Mouse (Mus musculus): ENCODE measurements at regions not wholly inside any gene's neighbourhood (a gene's known extent, or its start where the extent isn't known, plus 50 kb on each side); places are given as distances from the start of the nearest gene placed in this dataset.
A peak's percentile ranks its signal among the peaks of the same experiment; 100 is the strongest.

DNA sequence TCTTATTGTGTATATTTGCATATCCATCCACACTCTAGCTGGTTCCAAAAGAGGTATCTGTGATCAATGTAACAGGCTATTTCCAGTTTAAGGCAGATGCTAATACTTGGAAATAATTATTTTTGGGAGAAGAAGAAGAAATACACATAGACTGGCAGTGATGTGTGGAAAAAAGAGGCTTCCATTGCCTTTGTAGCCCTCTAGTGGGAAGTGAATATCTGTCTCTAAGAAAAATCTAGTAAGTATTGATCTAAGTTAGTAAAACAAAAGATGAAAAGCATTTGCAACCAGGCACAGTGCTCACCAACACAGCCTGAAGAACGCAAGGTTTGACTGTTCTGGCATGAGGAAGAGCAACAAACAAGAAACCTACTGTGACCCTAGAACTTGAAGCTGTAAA, 488.9 kb upstream of the Crim1 start:
- no peak for DNase-seq

DNA sequence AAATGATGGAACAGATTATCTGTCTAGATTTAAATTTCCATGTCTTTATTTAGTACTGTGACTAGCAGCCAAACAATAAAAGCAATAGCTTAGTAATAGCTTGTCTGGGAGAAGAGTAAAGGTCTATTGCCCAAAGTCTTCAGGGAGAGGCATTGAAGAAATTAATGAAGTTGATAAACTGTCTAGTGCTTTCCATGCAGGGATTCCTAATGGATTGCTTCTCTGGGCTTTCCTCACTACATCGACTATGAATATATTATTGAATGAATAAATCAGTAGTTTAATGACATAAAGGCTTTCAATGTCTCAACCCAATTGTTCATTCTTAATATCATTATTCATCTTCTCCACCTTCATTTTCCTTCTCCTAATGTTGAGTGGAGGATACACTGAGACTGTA, 487.9 kb upstream of the Crim1 start:
- no peak for DNase-seq

DNA sequence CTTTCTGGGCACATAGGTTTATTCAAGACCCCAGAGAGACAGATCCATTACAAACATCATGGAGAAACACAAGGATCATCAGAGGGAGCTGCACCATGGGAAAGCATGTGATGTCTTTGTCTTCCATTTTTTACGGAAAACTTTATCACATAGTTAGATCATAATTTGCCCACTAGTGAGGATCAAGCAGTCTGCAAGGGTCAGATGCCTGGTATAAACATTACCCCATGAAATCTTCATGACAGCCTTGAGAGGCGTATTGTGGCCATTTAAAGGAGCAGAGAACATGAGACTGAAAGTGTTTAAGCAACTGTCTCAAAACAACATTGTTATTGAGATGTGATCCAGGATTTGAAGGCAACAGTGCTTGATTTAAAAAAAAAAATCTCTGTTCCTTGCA, 481.6 kb upstream of the Crim1 start:
- no peak for DNase-seq

DNA sequence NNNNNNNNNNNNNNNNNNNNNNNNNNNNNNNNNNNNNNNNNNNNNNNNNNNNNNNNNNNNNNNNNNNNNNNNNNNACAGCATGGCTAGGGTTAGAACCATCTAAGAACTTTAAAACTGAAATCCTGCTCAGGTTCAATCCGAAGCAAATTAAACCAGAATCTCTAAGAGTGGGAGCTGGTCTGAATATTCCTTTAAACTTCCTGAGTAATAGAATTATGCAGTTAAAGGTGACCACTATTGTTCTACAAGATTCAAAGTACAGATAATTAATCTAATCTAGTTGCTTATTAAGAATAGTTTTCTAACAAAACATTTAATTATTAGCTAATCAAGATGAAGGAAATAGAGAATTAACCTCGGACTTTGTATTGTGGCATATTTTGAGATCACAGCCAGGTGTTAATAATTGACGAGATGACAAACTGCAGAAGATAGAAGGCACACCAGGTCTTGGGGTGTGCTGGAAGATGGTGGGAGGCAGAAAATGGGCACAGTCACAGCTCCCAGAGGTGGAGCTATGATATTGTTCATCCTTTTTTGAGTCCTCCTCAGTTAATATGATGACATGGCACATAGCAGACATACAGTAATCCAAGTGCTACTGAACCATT, 465.5 kb upstream of the Crim1 start:
- peak; percentile 19 for DNase-seq

Data from kidney, postnatal 14 days (tissue).